Mouse (Mus musculus): Measurements from ENCODE around the gene Gemin7. TPM values are rescaled to one million over a fixed set of nuclear protein-coding genes. Genes with fewer than 3 reads are reported as not detected.

Gemin7 gene
- polyA plus RNA-seq (2014; fragmentation: Nextera tagmentation; extraction: Ambion mirVana): 152 and 161 TPM in 2 replicates

GRCm38 (mm10) chr7:19577141-19577852 lies at the start of gene Gemin7, which contains the start of gene Zfp296:
TSS of gene Gemin7 (minus strand) at chr7:19577595.
TSS of gene Zfp296 (plus strand) at chr7:19577287.
- Histone ChIP-seq H3K4me2 (peak within 1 kb of the TSS; percentile 53), H3K36me3 (ENCODE audit: control insufficient read depth, insufficient read depth, low read length) (0 out of 2 replicates have a peak, but pooled peaks cover 1% of the 10 kb centered on the region), H3K9ac (ENCODE audit: low read length) (peak within 1 kb of the TSS; percentile 28; the same call in 1 of the 2 replicates), H3K27ac (ENCODE audit: low read depth, low read length) (no peak within 1 kb of the TSS), H3K27me3 (ENCODE audit: control insufficient read depth, insufficient read depth, low read length) (peaks cover 45% of the 10 kb centered on the region), H3K4me3 (ENCODE audit: low read depth, low read length) (peak within 1 kb of the TSS; percentile 27), H3K4me1 (ENCODE audit: control insufficient read depth, insufficient read depth, low read length) (peaks cover 9% of the 10 kb centered on the region), H3K9me3 (ENCODE audit: control insufficient read depth, low read length) (no peaks in the 10 kb centered on the region)
- WGBS: 1% methylated on average over 56 of the region's 56 CpGs
- no peak for ATAC-seq (ENCODE audit: low FRiP score)
- DNase-seq (ENCODE audit: low spot score, missing footprints): peak; percentile 91

GRCm38 (mm10) chr7:19623433-19623832 lies 46.0 kb upstream of the Gemin7 start:
- no peak overlapping the region for H3K4me2 ChIP-seq
- no peaks in the 10 kb centered on the region for H3K27me3 ChIP-seq (ENCODE audit: control insufficient read depth, insufficient read depth, low read length)
- DNase-seq (ENCODE audit: low spot score, missing footprints) (no peak), ATAC-seq (ENCODE audit: low FRiP score) (no peak)
- 82% methylated on average over 2 of the region's 2 CpGs for WGBS
- no peak overlapping the region for H3K4me3 ChIP-seq (ENCODE audit: low read depth, low read length)
- H3K36me3 ChIP-seq (ENCODE audit: control insufficient read depth, insufficient read depth, low read length): no peaks in the 10 kb centered on the region
- H3K4me1 ChIP-seq (ENCODE audit: control insufficient read depth, insufficient read depth, low read length): peaks cover 5% of the 10 kb centered on the region; the same call in 1 of the 2 replicates
- H3K9ac ChIP-seq (ENCODE audit: low read length): no peak overlapping the region
- no peaks in the 10 kb centered on the region for H3K9me3 ChIP-seq (ENCODE audit: control insufficient read depth, low read length)
- no peak overlapping the region for H3K27ac ChIP-seq (ENCODE audit: low read depth, low read length)

- 34% methylated on average over 6 of the region's 6 CpGs for WGBS
- Histone ChIP-seq H3K4me1 (ENCODE audit: control insufficient read depth, insufficient read depth, low read length) (peaks cover 4% of the 10 kb centered on the region; the same call in 1 of the 2 replicates), H3K9me3 (ENCODE audit: control insufficient read depth, low read length) (no peaks in the 10 kb centered on the region), H3K36me3 (ENCODE audit: control insufficient read depth, insufficient read depth, low read length) (no peaks in the 10 kb centered on the region), H3K4me2 (no peak overlapping the region), H3K9ac (ENCODE audit: low read length) (no peak overlapping the region), H3K4me3 (ENCODE audit: low read depth, low read length) (no peak overlapping the region), H3K27me3 (ENCODE audit: control insufficient read depth, insufficient read depth, low read length) (no peaks in the 10 kb centered on the region), H3K27ac (ENCODE audit: low read depth, low read length) (no peak overlapping the region)
- ATAC-seq (ENCODE audit: low FRiP score) (no peak), DNase-seq (ENCODE audit: low spot score, missing footprints) (no peak)
These were observed 44.8 kb upstream of the Gemin7 start for GRCm38 (mm10) chr7:19622241-19622640.

GRCm38 (mm10) chr7:19620811-19621210 lies 43.4 kb upstream of the Gemin7 start:
- 91% methylated on average over 7 of the region's 7 CpGs for WGBS
- no peaks in the 10 kb centered on the region for H3K36me3 ChIP-seq (ENCODE audit: control insufficient read depth, insufficient read depth, low read length)
- H3K27ac ChIP-seq (ENCODE audit: low read depth, low read length): no peak overlapping the region
- no peaks in the 10 kb centered on the region for H3K27me3 ChIP-seq (ENCODE audit: control insufficient read depth, insufficient read depth, low read length)
- DNase-seq (ENCODE audit: low spot score, missing footprints) (no peak), ATAC-seq (ENCODE audit: low FRiP score) (no peak)
- H3K9ac ChIP-seq (ENCODE audit: low read length): no peak overlapping the region
- no peak overlapping the region for H3K4me3 ChIP-seq (ENCODE audit: low read depth, low read length)
- no peaks in the 10 kb centered on the region for H3K9me3 ChIP-seq (ENCODE audit: control insufficient read depth, low read length)
- peaks cover 4% of the 10 kb centered on the region; the same call in 1 of the 2 replicates for H3K4me1 ChIP-seq (ENCODE audit: control insufficient read depth, insufficient read depth, low read length)
- no peak overlapping the region for H3K4me2 ChIP-seq

GRCm38 (mm10) chr7:19619004-19619801 lies 41.8 kb upstream of the Gemin7 start:
- WGBS: 5% methylated on average over 35 of the region's 35 CpGs
- H3K9ac ChIP-seq (ENCODE audit: low read length): peak overlapping the region; percentile 59
- no peaks in the 10 kb centered on the region for H3K9me3 ChIP-seq (ENCODE audit: control insufficient read depth, low read length)
- DNase-seq (ENCODE audit: low spot score, missing footprints) (peak; percentile 98), ATAC-seq (ENCODE audit: low FRiP score) (peak; percentile 84)
- H3K4me3 ChIP-seq (ENCODE audit: low read depth, low read length): peak overlapping the region; percentile 33
- peaks cover 4% of the 10 kb centered on the region; the same call in 1 of the 2 replicates for H3K4me1 ChIP-seq (ENCODE audit: control insufficient read depth, insufficient read depth, low read length)
- no peak overlapping the region for H3K27ac ChIP-seq (ENCODE audit: low read depth, low read length)
- H3K4me2 ChIP-seq: peak overlapping the region; percentile 54
- H3K27me3 ChIP-seq (ENCODE audit: control insufficient read depth, insufficient read depth, low read length): no peaks in the 10 kb centered on the region
- no peaks in the 10 kb centered on the region for H3K36me3 ChIP-seq (ENCODE audit: control insufficient read depth, insufficient read depth, low read length)

GRCm38 (mm10) chr7:19615036-19615577 lies 37.7 kb upstream of the Gemin7 start:
- DNase-seq (ENCODE audit: low spot score, missing footprints) (no peak), ATAC-seq (ENCODE audit: low FRiP score) (no peak)
- no peak overlapping the region for H3K27ac ChIP-seq (ENCODE audit: low read depth, low read length)
- WGBS: 93% methylated on average over 12 of the region's 12 CpGs
- no peak overlapping the region for H3K9ac ChIP-seq (ENCODE audit: low read length)
- no peaks in the 10 kb centered on the region for H3K9me3 ChIP-seq (ENCODE audit: control insufficient read depth, low read length)
- no peaks in the 10 kb centered on the region for H3K27me3 ChIP-seq (ENCODE audit: control insufficient read depth, insufficient read depth, low read length)
- H3K4me3 ChIP-seq (ENCODE audit: low read depth, low read length): no peak overlapping the region
- no peaks in the 10 kb centered on the region for H3K36me3 ChIP-seq (ENCODE audit: control insufficient read depth, insufficient read depth, low read length)
- peaks cover 4% of the 10 kb centered on the region; the same call in 1 of the 2 replicates for H3K4me1 ChIP-seq (ENCODE audit: control insufficient read depth, insufficient read depth, low read length)
- H3K4me2 ChIP-seq: no peak overlapping the region

GRCm38 (mm10) chr7:19610969-19611368 lies 33.6 kb upstream of the Gemin7 start:
- Histone ChIP-seq H3K27me3 (ENCODE audit: control insufficient read depth, insufficient read depth, low read length) (no peaks in the 10 kb centered on the region), H3K27ac (ENCODE audit: low read depth, low read length) (no peak overlapping the region), H3K9me3 (ENCODE audit: control insufficient read depth, low read length) (no peaks in the 10 kb centered on the region), H3K4me1 (ENCODE audit: control insufficient read depth, insufficient read depth, low read length) (no peaks in the 10 kb centered on the region), H3K4me3 (ENCODE audit: low read depth, low read length) (no peak overlapping the region), H3K4me2 (no peak overlapping the region), H3K36me3 (ENCODE audit: control insufficient read depth, insufficient read depth, low read length) (no peaks in the 10 kb centered on the region), H3K9ac (ENCODE audit: low read length) (no peak overlapping the region)
- ATAC-seq (ENCODE audit: low FRiP score): no peak
- 78% methylated on average over 5 of the region's 5 CpGs for WGBS
- DNase-seq (ENCODE audit: low spot score, missing footprints): no peak

GRCm38 (mm10) chr7:19609641-19610332 lies 32.4 kb upstream of the Gemin7 start:
- no peaks in the 10 kb centered on the region for H3K36me3 ChIP-seq (ENCODE audit: control insufficient read depth, insufficient read depth, low read length)
- H3K4me3 ChIP-seq (ENCODE audit: low read depth, low read length): no peak overlapping the region
- H3K27me3 ChIP-seq (ENCODE audit: control insufficient read depth, insufficient read depth, low read length): no peaks in the 10 kb centered on the region
- no peak overlapping the region for H3K9ac ChIP-seq (ENCODE audit: low read length)
- no peak overlapping the region for H3K4me2 ChIP-seq
- no peak overlapping the region for H3K27ac ChIP-seq (ENCODE audit: low read depth, low read length)
- 92% methylated on average over 12 of the region's 12 CpGs for WGBS
- ATAC-seq (ENCODE audit: low FRiP score) (no peak), DNase-seq (ENCODE audit: low spot score, missing footprints) (no peak)
- no peaks in the 10 kb centered on the region for H3K9me3 ChIP-seq (ENCODE audit: control insufficient read depth, low read length)
- no peaks in the 10 kb centered on the region for H3K4me1 ChIP-seq (ENCODE audit: control insufficient read depth, insufficient read depth, low read length)

Measured in midbrain, embryonic 11.5 days (tissue).